Mouse (Mus musculus): ENCODE measurements around the gene Folr1.

GRCm38 (mm10) chr7:101908367-101908766 lies 37.8 kb upstream of the Folr1 start:
- no peak for TF ChIP-seq CTCF (IDR thresholded peaks at IDR 0.05; ENCODE audit: low read depth)
- no peak for TF ChIP-seq EP300 (IDR thresholded peaks at IDR 0.05; ENCODE audit: low read depth)
